Mouse (Mus musculus): Measurements from ENCODE around the gene Ttll8.

The Ttll8 gene

DNA sequence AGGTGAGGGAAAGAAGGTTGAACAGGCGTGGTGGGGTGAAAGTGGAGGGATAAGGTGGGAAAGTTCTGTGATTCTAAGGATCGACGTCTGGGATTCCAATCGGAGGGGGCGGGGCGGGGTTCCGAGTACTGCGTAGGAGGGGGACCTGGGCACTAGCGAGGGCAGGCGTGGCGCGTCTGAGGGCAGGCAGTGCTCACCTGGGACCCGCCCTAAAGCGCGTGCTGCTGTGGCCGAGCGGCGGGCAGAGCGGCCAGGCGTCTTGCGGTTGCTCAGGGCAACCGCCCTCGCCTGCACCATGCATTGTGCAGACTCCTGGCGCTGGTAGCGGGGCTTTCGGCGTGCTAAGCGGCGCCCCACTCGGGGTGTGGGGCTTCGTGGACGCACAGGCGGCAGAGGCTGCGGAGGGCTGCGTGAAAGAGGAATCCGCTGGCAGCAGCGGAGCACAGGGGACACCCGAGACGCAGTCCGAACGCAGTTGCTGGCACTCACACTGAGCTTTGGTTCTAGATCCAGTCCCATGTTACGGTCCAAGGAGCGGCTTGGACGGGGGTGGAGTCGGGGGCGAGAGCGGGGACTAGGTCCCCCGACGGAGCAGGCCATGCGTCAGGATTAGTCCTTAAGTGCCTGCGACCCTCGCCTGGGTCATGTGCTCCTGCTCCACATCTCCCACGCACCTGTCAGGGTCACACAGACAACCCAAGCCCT, at the start of gene Ttll8:
TSS of gene Ttll8 (minus strand) at position 51 of the 705 bp plus-strand sequence.
- peak; percentile 17 for DNase-seq

DNA sequence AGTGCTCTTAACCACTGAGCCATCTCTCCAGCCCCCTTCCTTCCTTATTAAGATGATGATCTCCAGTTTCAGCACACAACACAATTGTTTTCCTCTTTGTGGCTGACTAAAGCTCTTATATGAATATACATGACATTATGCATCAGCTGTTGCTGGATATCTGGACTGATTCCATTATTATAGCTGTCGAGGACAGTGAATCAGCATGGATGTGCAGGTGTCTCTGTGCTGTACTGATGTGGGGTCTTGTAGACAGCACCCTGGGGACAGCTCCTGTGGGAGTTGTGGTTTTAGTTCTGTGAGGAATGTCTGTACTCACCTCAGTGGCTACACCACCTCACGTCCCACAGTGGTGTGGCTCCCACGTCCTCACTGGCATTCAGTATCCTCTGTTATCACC, 47.0 kb upstream of the Ttll8 start:
- no peak for DNase-seq

- no peak for DNase-seq
These were observed 46.1 kb upstream of the Ttll8 start for GRCm38 (mm10) chr15:89000367-89000766.

DNA sequence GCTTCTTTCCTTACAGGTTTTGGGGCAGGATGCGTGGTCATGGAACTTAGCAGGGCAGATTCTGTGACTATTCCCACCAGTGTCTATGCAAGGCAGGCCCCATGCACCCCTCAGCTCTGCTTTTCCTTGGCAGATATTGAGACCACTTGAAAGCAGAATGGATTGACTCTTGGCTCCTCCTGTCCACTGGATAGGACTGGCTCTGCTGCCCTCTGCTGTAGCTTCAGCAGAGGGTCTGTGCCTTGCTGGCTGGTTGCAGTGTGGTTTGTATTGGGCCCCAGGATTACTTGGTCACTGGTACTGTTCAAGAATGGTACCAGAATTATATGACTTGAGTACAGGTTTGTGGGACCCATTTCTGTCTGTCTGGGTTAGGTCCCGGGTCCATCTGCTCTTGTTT, 44.9 kb upstream of the Ttll8 start:
- no peak for DNase-seq

DNA sequence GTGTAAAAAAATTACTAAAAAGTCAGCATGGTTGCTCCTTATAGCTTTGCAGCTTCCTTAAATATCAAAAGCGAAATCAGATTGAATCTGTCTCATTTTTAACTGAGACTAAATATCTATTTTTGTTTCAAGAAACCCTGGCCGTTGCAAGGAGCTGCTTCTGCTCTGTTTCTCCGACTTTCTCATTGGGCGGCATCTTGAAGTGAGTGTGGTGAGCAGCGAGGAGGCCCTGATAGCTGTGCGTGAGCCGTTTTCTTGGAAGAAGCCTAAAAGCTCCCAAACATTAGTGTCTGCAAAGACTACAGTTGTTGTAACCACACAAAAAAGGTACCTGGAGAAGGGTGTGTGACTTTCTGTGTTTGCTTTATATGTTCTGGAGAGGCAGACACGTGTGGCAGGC, 44.4 kb upstream of the Ttll8 start:
- DNase-seq, result no peak

DNA sequence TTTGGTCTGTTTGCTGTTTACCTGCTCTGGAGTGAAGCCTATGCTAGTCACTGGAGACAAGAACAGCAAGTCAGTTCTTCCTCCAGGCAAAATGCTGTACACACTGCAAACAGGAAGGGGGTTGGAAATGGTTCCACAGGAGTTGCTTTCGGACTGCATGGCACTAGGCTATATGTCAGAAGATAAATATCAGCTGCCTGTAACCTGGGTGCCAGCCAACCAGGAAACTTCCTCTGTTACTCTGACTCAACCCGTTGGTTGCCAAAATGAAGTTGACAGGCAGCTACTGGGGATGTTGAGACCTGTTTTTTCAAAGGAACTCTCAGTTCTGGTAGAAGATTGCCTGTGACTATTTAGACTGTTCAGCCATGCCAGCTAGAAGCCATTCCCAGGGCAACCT, 35.0 kb upstream of the Ttll8 start:
- no peak for DNase-seq

DNA sequence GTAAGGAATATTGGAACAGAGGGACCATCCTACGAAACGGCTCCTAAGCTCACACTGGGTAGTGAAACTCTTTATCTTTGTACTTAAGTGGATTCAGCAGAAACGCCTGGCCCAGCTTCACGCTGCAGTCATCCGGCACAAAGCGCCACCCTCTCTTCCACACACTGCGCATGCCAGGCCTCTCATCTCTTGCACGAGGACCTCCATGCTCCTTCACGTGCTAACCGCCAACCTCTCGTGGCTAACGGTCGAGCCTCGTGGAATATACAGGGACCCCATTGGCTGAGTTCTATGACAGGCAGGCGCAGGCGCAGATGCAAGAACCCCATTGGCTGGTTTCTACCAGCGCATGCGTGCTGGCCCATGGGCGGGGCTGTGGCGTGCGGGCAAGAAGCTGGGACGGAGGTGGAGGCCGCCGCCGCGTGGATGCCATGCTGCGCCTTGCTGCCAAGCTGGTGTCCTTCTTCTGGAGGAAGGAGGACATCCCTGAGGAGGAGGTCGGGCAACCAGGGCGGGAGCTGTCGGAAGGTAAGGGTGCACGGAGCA, 28.4 kb upstream of the Ttll8 start, which contains the start of gene Mov10l1:
TSS of gene Mov10l1 (plus strand) at position 376 of the 546 bp plus-strand sequence.
- DNase-seq, result no peak

DNA sequence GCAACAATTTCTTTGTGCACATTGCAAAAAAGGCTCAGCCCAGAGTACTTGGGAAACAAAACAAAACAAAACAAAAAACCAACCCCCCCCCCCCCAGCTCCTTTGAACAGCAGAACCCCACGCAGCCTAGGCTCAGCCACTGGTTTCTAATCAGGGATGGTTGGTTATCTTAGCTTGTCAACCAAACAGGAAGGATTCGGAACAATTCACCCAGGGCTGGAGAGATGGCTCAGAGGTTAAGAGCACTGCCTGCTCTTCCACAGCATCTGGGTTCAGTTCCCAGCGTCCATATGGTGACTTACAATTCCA, 24.9 kb upstream of the Ttll8 start:
- DNase-seq, result no peak

GRCm38 (mm10) chr15:88978281-88979137, 24.3 kb upstream of the Ttll8 start, which contains the start of gene Mlc1:
TSS of gene Mlc1 (minus strand) at chr15:88979007.
- no peak for DNase-seq

GRCm38 (mm10) chr15:88972300-88972699, 18.1 kb upstream of the Ttll8 start:
- no peak for DNase-seq

DNA sequence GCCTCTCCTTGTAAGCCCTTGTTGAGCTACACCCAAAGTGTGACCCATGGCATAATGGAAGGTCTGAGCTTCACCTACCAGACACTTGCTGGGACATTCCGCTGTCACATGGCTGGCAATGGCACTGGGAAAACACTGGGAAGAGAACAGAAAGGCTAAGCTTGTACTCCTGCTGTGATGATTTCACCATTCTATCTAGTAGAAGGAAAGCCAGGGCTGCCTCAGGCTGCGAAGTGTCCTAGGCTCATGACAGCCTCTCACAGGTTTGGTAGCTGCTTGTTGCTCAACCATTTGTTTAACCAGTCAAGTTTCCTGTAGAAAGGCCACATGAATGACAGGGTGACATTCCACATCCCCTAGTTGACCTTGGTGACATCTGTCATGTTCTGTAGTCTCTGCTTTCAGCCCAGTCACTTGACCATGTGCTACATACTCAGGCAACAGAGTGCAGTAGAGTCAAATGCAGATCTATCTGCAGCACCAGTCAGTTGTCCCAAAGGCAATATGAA, 9.9 kb upstream of the Ttll8 start:
- no peak for DNase-seq

DNA sequence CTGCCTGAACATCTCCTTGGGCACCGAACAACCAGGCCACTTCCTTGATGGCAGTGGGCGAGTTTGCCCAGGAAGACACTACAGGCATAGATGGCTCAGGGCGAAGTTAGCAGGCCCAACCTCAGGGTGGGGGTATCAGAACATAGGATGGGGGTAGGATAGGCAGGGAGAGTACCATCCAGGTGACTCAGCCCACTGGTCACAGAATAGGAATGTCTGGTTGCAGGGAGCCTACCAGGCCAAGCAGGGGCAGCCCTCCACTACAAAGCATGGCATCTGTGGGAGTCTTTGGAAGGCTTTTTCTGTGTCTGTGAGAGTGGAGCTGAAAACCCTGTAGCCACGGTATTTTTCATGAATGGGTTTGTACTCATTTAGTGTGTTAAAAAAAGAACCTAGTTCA, 3.3 kb upstream of the Ttll8 start:
- DNase-seq, result no peak

- DNase-seq, result no peak
These were observed 1.1 kb upstream of the Ttll8 start for GRCm38 (mm10) chr15:88955342-88955741.

- no peak for DNase-seq
These were observed 3.0 kb downstream of the Ttll8 start for GRCm38 (mm10) chr15:88951246-88951645.

GRCm38 (mm10) chr15:88946851-88947250, 7.4 kb downstream of the Ttll8 start:
- no peak for DNase-seq

- no peak for DNase-seq
These were observed 10.2 kb downstream of the Ttll8 start for GRCm38 (mm10) chr15:88943896-88944551.

- no peak for DNase-seq
These were observed 11.4 kb downstream of the Ttll8 start for GRCm38 (mm10) chr15:88942783-88943182.

DNA sequence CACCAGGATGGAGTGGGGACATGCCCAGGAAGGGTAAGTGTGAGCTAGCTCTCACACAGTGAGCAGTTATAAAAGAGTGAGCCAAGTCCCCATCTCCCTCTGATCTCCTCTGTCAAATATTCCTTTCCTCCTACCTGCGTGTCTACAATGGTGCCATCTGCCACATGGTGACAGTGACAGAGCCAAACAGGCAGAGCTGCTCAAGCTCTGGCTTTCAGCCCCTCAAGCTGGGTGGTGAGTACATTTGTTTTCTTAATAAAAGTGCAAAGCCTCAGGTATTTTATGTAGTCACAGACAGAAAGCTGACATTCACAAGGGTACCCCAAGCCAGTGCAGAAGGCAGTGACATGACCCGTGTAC, 16.9 kb downstream of the Ttll8 start:
- DNase-seq, result no peak

DNA sequence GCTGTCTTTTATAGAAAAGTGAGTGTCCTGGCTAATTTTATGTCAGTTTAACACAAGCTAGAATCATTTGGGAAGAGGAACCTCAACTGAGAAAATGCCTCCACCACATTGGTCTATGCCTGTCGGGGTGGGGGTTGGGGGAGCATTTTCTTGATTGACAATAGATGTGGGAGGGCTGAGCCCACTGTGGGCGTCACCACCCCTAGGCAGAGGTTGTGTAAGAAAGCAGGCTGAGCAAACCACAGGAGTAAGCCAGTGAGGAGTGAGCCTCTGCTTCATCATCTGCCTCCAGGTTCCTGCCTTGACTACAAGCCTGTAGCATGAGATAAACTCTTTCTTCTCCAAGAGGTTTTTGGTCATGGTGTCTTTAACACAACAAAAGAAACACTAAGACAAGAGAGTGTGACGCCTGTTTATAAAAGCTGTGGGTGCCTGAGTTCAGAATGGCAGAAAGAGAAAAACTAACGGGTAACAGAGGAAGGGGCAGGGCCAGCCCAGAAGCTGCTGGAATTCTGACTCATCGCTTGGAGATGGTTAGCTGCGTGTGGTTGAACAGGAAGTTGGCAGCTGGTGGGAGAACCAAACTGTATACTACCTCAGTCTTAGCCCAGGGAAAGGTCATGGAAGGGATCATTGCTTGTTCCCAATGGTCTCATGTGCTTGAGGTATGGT, 17.5 kb downstream of the Ttll8 start:
- no peak for DNase-seq

GRCm38 (mm10) chr15:88934141-88934540, 20.1 kb downstream of the Ttll8 start:
- no peak for DNase-seq

GRCm38 (mm10) chr15:88932667-88933066, 21.6 kb downstream of the Ttll8 start:
- no peak for DNase-seq

DNA sequence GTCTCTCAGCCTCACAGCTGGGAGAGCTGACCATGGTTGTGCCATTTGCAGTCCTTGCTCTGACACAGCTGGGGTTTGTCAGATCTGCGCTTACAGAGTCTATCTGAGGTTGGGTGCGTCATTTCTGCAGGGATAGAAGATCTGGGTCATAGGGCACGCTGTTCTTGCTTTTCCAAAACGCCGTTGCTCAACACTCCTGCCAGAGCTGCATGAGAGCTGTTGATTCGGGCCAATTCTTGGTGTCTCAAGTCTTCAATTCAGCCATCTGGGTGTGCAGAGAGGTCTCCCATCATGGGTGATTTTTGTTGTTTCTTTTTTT, 32.3 kb downstream of the Ttll8 start:
- DNase-seq, result no peak

All from right cerebral cortex, postnatal 14 days (tissue).